Mouse (Mus musculus) spleen, postnatal 14 days (tissue): ENCODE measurements around the gene Lage3.
"Not testable (repeated sequence)": the region's sequence is repeated elsewhere in the genome, so short reads cannot be mapped to it uniquely, and the experiment has no call there.

Experiments used
- DNase-seq, 2 experiments: peaks; one replicate each; pipeline ENCODE4 v3.0.0; 2021 to 2022; ENCODE audit warnings: low spot score in 2 of 2

Lage3 gene

GRCm38 (mm10) chrX:74353467-74353770 is at the start of gene Lage3:
Gene Lage3 (minus strand): TSS chrX:74353618.
- DNase-seq: peak; percentile 58 to 72

- no peak for DNase-seq
These were observed 46.7 kb upstream of the Lage3 start for GRCm38 (mm10) chrX:74400136-74400535.

GRCm38 (mm10) chrX:74392535-74393443 is 39.4 kb upstream of the Lage3 start, which contains the start of the genes Fam3a and Ikbkg:
Gene Fam3a (minus strand): TSS chrX:74393272.
Gene Ikbkg (plus strand): TSS chrX:74393290.
- DNase-seq: peak; percentile 67 to 71

- DNase-seq: no peak
These were observed 34.7 kb upstream of the Lage3 start for GRCm38 (mm10) chrX:74388153-74388552.

GRCm38 (mm10) chrX:74384451-74384850 is 31.0 kb upstream of the Lage3 start:
- no peak for DNase-seq

GRCm38 (mm10) chrX:74372888-74373549 is 19.6 kb upstream of the Lage3 start, which contains the start of the genes Ubl4a and Slc10a3:
Gene Ubl4a (minus strand): TSS chrX:74373218.
Gene Slc10a3 (minus strand): TSS chrX:74373349.
- peak; percentile 70 to 82 for DNase-seq

GRCm38 (mm10) chrX:74368209-74368909 is 14.9 kb upstream of the Lage3 start:
- DNase-seq: peak; percentile 43 to 59

GRCm38 (mm10) chrX:74367512-74367911 is 14.1 kb upstream of the Lage3 start:
- DNase-seq: no peak

- no peak for DNase-seq
These were observed 5.8 kb upstream of the Lage3 start for GRCm38 (mm10) chrX:74359171-74359570.

- DNase-seq: not testable (repeated sequence)
These were observed 3.7 kb upstream of the Lage3 start for GRCm38 (mm10) chrX:74357069-74357468.

- no peak for DNase-seq
These were observed 562 bp downstream of the Lage3 start for GRCm38 (mm10) chrX:74352645-74353466.

- no peak for DNase-seq
These were observed 23.1 kb downstream of the Lage3 start for GRCm38 (mm10) chrX:74330166-74330930.

- DNase-seq: no peak
These were observed 24.2 kb downstream of the Lage3 start for GRCm38 (mm10) chrX:74329215-74329671.

- peak; percentile 36 to 49 for DNase-seq
These were observed 24.7 kb downstream of the Lage3 start, which contains the start of gene Plxna3 for GRCm38 (mm10) chrX:74328725-74329161. Gene Plxna3 (plus strand): TSS chrX:74329066.

- peak; percentile 73 to 78 for DNase-seq
These were observed 40.6 kb downstream of the Lage3 start, which contains the start of gene Fam50a for GRCm38 (mm10) chrX:74312540-74313464. Gene Fam50a (plus strand): TSS chrX:74313033.

- peak; percentile 48 to 60 for DNase-seq
These were observed 48.3 kb downstream of the Lage3 start, which contains the start of gene Gdi1 for GRCm38 (mm10) chrX:74304867-74305700. Gene Gdi1 (plus strand): TSS chrX:74304998.
